Mouse (Mus musculus) myocyte (in vitro differentiated cells): Measurements from ENCODE around the gene Tenm4.

Experiments
- MYOG ChIP-seq, 3 experiments: IDR thresholded peaks; one replicate each; pipeline ENCODE4 v1.6.1; 2011; ENCODE audit warnings: control low read depth in 2 of 3, low read depth in 2 of 3, mild to moderate bottlenecking in 2 of 3; ENCODE audit not compliant: insufficient read length in 2 of 3, control insufficient read depth in 1 of 3, insufficient read depth in 1 of 3
- USF1 ChIP-seq: IDR thresholded peaks from one replicate; pipeline ENCODE4 v1.6.1; 2011; ENCODE audit warnings: low read depth, mild to moderate bottlenecking, control low read depth, moderate library complexity

DNA sequence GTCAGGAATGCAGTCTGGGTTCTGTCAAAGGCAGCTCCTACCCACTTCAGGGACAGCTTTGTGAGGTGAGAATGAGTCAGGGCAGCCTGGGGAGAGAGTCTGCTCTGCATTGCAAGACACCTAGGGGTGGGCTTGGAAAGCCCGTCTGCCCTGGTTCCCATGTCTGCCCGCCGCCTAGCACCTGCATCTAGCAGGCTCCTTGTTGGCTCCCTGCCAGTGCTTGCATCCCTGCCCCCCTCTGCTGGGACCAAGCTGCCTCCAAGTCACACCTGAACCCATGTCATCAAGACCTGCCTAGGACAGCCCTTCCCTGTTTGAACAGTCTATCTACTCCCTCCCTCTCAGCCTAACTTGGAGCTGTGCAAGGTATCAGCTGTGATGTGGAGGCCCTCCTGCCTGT lies 489.9 kb downstream of the Tenm4 start:
- no peak for TF ChIP-seq MYOG (IDR thresholded peaks at IDR 0.05; ENCODE audit: control insufficient read depth in 1 of 3, insufficient read depth in 1 of 3, insufficient read length in 2 of 3, low read depth in 2 of 3)
- TF ChIP-seq USF1: no peak
